Mouse (Mus musculus) spleen, embryonic (tissue): Measurements from ENCODE around the gene Pus7l.

Experiments
- CTCF ChIA-PET: fragments of 350-600 bp; sonication (Branson Sonifier 250); formaldehyde crosslinking; loops from one replicate; lab custom pipeline; 2022; lab: Charles Lee

Gene Pus7l

GRCm38 (mm10) chr15:94479513-94480136 is 63.7 kb downstream of the Pus7l start:
- CTCF ChIA-PET, result no interaction called here

GRCm38 (mm10) chr15:94478706-94479105 is 64.6 kb downstream of the Pus7l start:
- CTCF ChIA-PET, result no interaction called here

GRCm38 (mm10) chr15:94477287-94477686 is 66.1 kb downstream of the Pus7l start:
- CTCF ChIA-PET, result no interaction called here

- CTCF ChIA-PET, result no interaction called here
Observed at GRCm38 (mm10) chr15:94475975-94476374, 67.4 kb downstream of the Pus7l start.
